Mouse (Mus musculus) embryonic fibroblast, embryonic 13.5 days (primary cell): ENCODE results near the gene Zer1.

ENCODE experiments used
- CTCF ChIP-seq: IDR thresholded peaks from 2 replicates; pipeline ENCODE4 v1.5.1; 2011; ENCODE audit warnings: mild to moderate bottlenecking, control low read depth, low read length, moderate library complexity, borderline replicate concordance; ENCODE audit not compliant: insufficient read depth
- POLR2A ChIP-seq: IDR thresholded peaks from 2 replicates; pipeline ENCODE4 v1.6.1; 2011; ENCODE audit warnings: low read depth, mild to moderate bottlenecking, control low read depth, low read length, moderate library complexity

DNA sequence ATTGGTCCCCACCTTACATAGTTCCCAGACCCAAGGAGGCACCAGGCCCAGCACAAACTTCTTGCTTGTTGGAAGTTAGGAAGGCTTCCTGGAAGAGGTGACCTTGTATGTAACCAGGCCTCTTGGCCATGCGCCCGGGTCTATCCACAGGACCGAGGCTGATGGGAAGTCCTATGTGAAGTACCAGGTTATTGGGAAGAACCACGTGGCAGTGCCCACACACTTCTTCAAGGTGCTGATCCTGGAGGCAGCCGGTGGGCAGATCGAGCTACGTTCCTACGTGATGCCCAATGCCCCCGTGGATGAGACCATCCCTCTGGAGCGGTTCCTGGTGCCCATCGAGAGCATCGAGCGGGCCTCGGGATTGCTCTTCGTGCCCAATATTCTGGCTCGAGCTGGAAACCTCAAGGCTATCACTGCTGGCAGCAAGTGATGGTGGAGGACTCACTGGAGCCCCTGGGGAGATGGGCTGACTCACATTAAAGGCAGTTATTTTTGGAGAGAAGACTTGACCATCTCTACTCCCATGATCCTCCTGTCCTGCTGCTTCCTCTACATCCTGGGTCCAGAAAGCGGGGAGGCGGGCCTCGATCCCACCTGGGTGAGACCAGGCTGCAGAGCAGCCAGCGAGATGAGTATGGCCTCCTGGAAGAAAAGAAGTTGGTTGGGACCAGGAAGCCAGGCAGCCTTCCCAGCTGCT is 49.3 kb upstream of the Zer1 start:
- TF ChIP-seq CTCF (no peak), POLR2A (no peak)
